Mouse (Mus musculus) layer of hippocampus, adult 9-11 months (tissue): ENCODE results near the gene Nop2.

ENCODE experiments used
- DNase-seq: peaks from one replicate; pipeline ENCODE4 v3.0.0; 2022

Gene Nop2

GRCm38 (mm10) chr6:125179601-125180000 is 47.9 kb downstream of the Nop2 start:
- DNase-seq: no peak

- no peak for DNase-seq
Measured at GRCm38 (mm10) chr6:125182133-125182532, 50.4 kb downstream of the Nop2 start.

DNA sequence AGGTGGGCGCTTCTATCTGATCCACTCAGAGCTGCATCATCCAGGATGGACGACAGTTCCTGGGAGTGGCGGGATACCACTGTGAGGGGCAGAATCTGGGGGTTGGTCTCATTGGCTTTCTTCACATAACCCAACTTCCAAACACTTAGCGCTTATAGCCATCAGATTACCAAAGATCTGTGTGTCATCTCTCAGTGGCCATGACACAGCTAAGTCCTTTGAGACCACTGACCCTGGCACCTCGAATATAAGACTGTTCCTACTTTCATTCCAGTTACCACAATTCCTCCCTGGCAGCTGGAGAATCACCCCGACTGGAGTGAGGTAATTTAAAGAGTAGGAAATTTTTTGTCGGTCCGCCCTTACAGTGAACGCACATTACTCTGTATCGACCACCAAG is 54.5 kb downstream of the Nop2 start:
- no peak for DNase-seq

DNA sequence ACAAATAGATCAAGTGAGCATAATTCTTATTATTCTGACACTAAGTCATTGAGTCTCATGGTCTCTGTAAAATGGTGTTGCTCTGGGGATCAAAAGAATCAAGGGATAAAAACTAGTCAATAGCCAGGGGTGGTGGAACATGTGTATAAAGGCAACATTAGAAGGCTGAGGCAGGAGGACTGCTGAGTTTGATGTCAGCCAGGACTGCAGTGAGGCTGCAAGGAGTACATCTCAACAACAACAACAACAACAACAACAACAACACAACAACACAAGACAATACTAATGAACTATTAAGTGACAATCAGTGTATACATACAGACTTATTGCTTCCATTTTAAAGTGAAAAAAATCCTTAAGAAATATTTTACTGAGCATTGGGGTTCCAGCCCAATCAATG is 59.1 kb downstream of the Nop2 start:
- no peak for DNase-seq

DNA sequence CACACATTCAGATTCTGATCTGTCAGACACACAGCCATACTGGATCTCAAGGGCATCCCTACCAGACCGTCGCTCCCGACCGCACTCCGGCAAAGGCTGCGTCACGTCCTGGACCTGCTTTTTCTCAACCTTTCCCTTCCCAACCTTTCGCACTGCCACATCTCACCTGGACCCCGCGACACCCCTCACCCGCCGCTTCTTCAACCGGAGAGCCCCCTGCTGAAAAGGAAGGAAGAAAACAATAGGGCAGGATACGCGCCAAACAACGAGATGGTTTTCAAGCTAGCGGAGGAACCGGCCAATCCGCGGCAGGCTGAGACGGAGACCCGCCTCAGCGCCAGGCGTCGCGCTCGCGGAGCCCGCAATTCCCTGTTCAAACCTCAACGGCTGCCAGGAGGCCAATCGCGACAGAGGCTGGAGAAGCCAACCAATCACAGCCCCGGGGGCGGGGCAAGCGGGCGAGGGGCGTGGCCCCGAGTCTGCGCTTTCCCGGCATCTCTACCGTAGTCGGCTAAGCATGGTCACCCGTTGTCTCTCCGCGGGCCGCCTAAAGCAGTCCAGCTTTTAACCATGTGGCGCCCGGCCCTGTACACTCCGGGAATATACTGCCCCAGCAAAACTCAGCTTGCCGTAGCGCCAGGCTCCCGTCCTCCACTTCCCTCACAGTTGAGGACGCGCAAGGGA is 59.8 kb downstream of the Nop2 start, which contains the start of the genes Ncapd2 and Mrpl51:
TSS of gene Ncapd2 (minus strand) at position 370 of the 684 bp plus-strand sequence.
TSS of gene Mrpl51 (plus strand) at position 470 of the 684 bp plus-strand sequence.
- peak; percentile 97 for DNase-seq

- DNase-seq: peak; percentile 93
Measured at GRCm38 (mm10) chr6:125192016-125192714, 60.5 kb downstream of the Nop2 start.

GRCm38 (mm10) chr6:125192841-125193240 is 61.1 kb downstream of the Nop2 start:
- DNase-seq: no peak

DNA sequence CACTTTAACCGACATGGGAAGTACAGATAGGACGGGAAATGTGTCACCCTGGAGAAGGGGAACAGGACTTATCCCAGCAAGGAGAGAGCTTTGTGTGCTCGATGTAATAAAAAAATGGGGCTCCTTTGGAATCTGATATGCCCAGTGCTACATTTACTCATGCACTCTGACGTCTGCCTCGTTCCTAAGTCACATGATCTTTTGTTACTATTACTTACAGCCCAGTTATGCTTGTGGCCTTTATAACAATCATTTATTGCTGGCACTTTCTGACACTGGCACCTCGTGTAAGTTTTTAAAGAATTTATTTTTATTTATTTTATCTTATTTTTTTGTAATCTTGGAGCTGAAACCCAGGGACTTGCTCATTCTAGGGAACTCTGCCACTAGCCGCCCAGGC is 61.7 kb downstream of the Nop2 start:
- DNase-seq: no peak
